ENCODE assay signal across 8 mouse cellular contexts in genomic region chr8:70892022-70892895, GRCm38 (mm10). TPM values are rescaled to one million over a fixed set of nuclear protein-coding genes. Genes with fewer than 3 reads are reported as not detected.
DNase-seq lines count a peak whose midpoint lies in the region; ATAC-seq and TF ChIP-seq lines count a peak whose summit lies in the region.

Gene Slc5a5, minus strand, starts transcription at chr8:70892757.

- ATAC-seq in heart, embryonic 13.5 days (ENCODE audit: extremely low read depth, insufficient number of reproducible peaks, low FRiP score, low TSS enrichment): no peak
- no peak for ATAC-seq in forebrain, postnatal 0 days
- no peak for ATAC-seq in midbrain, embryonic 11.5 days (ENCODE audit: low FRiP score)

- no peak for TF ChIP-seq CTCF in forebrain, postnatal 0 days (IDR thresholded peaks at IDR 0.05; ENCODE audit: low read depth)

- H3K4me3 ChIP-seq in heart, embryonic 13.5 days: peak within 1 kb of the TSS; percentile 40
- peak within 1 kb of the TSS; percentile 59 to 66 for H3K4me3 ChIP-seq in ES-E14 (ENCODE audit: insufficient read depth in 1 of 2, low read depth in 1 of 2, low read length in 2 of 2, poor library complexity in 1 of 2, severe bottlenecking in 1 of 2)
- H3K4me3 ChIP-seq in forebrain, postnatal 0 days (ENCODE audit: low read depth, low read length): 0 out of 2 replicates have a peak within 1 kb of the TSS, but pooled peaks have one; percentile 0
- H3K4me3 ChIP-seq in midbrain, embryonic 11.5 days (ENCODE audit: low read depth, low read length): peak within 1 kb of the TSS; percentile 22

- WGBS in heart, embryonic 13.5 days: 2% methylated on average over 80 of the region's 80 CpGs
- WGBS in forebrain, postnatal 0 days: 11% methylated on average over 80 of the region's 80 CpGs
- 2% methylated on average over 76 of the region's 80 CpGs for WGBS in midbrain, embryonic 11.5 days

- peak within 1 kb of the TSS; percentile 60 for H3K9ac ChIP-seq in heart, embryonic 13.5 days
- H3K9ac ChIP-seq in ES-E14 (ENCODE audit: insufficient read depth, low read depth, low read length, poor library complexity, severe bottlenecking): peak within 1 kb of the TSS; percentile 56
- H3K9ac ChIP-seq in forebrain, postnatal 0 days: no peak within 1 kb of the TSS
- peak within 1 kb of the TSS; percentile 54 for H3K9ac ChIP-seq in midbrain, embryonic 11.5 days (ENCODE audit: low read length)

- H3K27me3 ChIP-seq in heart, embryonic 13.5 days (replicated peaks): peaks cover 74% of the 10 kb centered on the region
- peaks cover 25% of the 10 kb centered on the region for H3K27me3 ChIP-seq in forebrain, postnatal 0 days (ENCODE audit: insufficient read depth, low read length)
- H3K27me3 ChIP-seq in midbrain, embryonic 11.5 days (ENCODE audit: control insufficient read depth, insufficient read depth, low read length): peaks cover 36% of the 10 kb centered on the region

- H3K27ac ChIP-seq in heart, embryonic 13.5 days (replicated peaks): no peak within 1 kb of the TSS
- no peak within 1 kb of the TSS for H3K27ac ChIP-seq in ES-E14 (ENCODE audit: insufficient read depth, low read depth, low read length, poor library complexity, severe bottlenecking)
- no peak within 1 kb of the TSS for H3K27ac ChIP-seq in forebrain, postnatal 0 days (ENCODE audit: low read depth, low read length)
- no peak within 1 kb of the TSS for H3K27ac ChIP-seq in midbrain, embryonic 11.5 days (ENCODE audit: low read depth, low read length)

- H3K4me1 ChIP-seq in heart, embryonic 13.5 days: peaks cover 24% of the 10 kb centered on the region
- peaks cover 4 to 23% of the 10 kb centered on the region in 2 experiments; a peak in 3 of 4 replicates for H3K4me1 ChIP-seq in ES-E14 (ENCODE audit: control insufficient read depth in 2 of 2, insufficient read depth in 2 of 2, low read length in 2 of 2, poor library complexity in 1 of 2)
- peaks cover 4% of the 10 kb centered on the region; the same call in 1 of the 2 replicates for H3K4me1 ChIP-seq in forebrain, postnatal 0 days (ENCODE audit: insufficient read depth)
- H3K4me1 ChIP-seq in midbrain, embryonic 11.5 days (ENCODE audit: control insufficient read depth, insufficient read depth, low read length): peaks cover 13% of the 10 kb centered on the region

- intact Hi-C loops in heart, postnatal 36 days (cut with DNase I): no loop called here

- H3K36me3 ChIP-seq in heart, embryonic 13.5 days: peaks cover 25% of the 10 kb centered on the region
- peaks cover 30% of the 10 kb centered on the region for H3K36me3 ChIP-seq in ES-E14 (ENCODE audit: control insufficient read depth, insufficient read depth, low read length, poor library complexity, severe bottlenecking)
- peaks cover 27% of the 10 kb centered on the region for H3K36me3 ChIP-seq in forebrain, postnatal 0 days (ENCODE audit: insufficient read depth)
- peaks cover 17% of the 10 kb centered on the region for H3K36me3 ChIP-seq in midbrain, embryonic 11.5 days (ENCODE audit: control insufficient read depth, insufficient read depth, low read length)

- 0 out of 2 replicates have a peak, but pooled peaks cover 3% of the 10 kb centered on the region for H3K9me3 ChIP-seq in heart, embryonic 13.5 days
- no peaks in the 10 kb centered on the region for H3K9me3 ChIP-seq in ES-E14 (ENCODE audit: control insufficient read depth, insufficient read depth, low read depth, low read length)
- no peaks in the 10 kb centered on the region for H3K9me3 ChIP-seq in forebrain, postnatal 0 days (ENCODE audit: low read length)
- H3K9me3 ChIP-seq in midbrain, embryonic 11.5 days (ENCODE audit: control insufficient read depth, low read length): no peaks in the 10 kb centered on the region

- in situ Hi-C loops in ES-E14 (cut with MboI; ENCODE audit: low sequenced_read_pairs in 2 of 2, unreplicated experiment in 2 of 2): no loop called here

- peak within 1 kb of the TSS; percentile 58 for H3K4me2 ChIP-seq in heart, embryonic 13.5 days
- no peak within 1 kb of the TSS for H3K4me2 ChIP-seq in forebrain, postnatal 0 days (ENCODE audit: low read depth)
- peak within 1 kb of the TSS; percentile 41 for H3K4me2 ChIP-seq in midbrain, embryonic 11.5 days

- DNase-seq in heart, postnatal 36 days: no peak
- no peak for DNase-seq in ES-E14 (ENCODE audit: low read depth, low spot score)
- peak; percentile 17 for DNase-seq in forebrain, postnatal 0 days
- peak; percentile 93 for DNase-seq in midbrain, embryonic 11.5 days (ENCODE audit: low spot score, missing footprints)
- DNase-seq in thymus, postnatal 4 days: no peak
- no peak for DNase-seq in layer of hippocampus, postnatal 36 days
- no peak for DNase-seq in layer of hippocampus, postnatal 25 days (ENCODE audit: extremely low spot score in 1 of 2, low spot score in 1 of 2)

TF ChIP-seq in ES-E14, 5 proteins besides CTCF, POLR2A, EP300 and RAD21:
- TF ChIP-seq ZC3H11A (IDR thresholded peaks at IDR 0.05; ENCODE audit: borderline replicate concordance, low read depth, low read length) (no peak), MAFK (IDR thresholded peaks at IDR 0.05; ENCODE audit: insufficient read depth, low read depth, low read length) (no peak), ZNF384 (IDR thresholded peaks at IDR 0.05; ENCODE audit: low read depth, low read length) (no peak), HCFC1 (IDR thresholded peaks at IDR 0.05; ENCODE audit: borderline replicate concordance, insufficient read depth, low read length) (no peak), CHD2 (IDR thresholded peaks at IDR 0.05; ENCODE audit: low read depth, low read length) (no peak)

RNA-seq across cellular contexts. Expression of gene Slc5a5, which starts in this region (rescaled TPM):
- 0.06 and 0.09 TPM in 2 replicates for polyA plus RNA-seq in heart, embryonic 13.5 days (2015; fragmentation: Nextera tagmentation; extraction: Ambion mirVana)
- not detected for total RNA-seq in heart, postnatal 36 days (2021)
- 2.5 and 3.4 TPM in 2 replicates for total RNA-seq in ES-E14 (2012; rRNA removed)
- total RNA-seq in forebrain, postnatal 0 days (2014; rRNA removed): 1.5 and 2.2 TPM in 2 replicates
- polyA plus RNA-seq in forebrain, postnatal 0 days (2015; fragmentation: Nextera tagmentation; extraction: Ambion mirVana): 2.4 and 3.6 TPM in 2 replicates
- polyA plus RNA-seq in midbrain, embryonic 11.5 days (2014; fragmentation: Nextera tagmentation; extraction: Ambion mirVana): 0.61 and 0.77 TPM in 2 replicates
- total RNA-seq in layer of hippocampus, postnatal 36 days (2021): 1 to 10 TPM; 8.1 to 8.9 TPM
- total RNA-seq in layer of hippocampus, postnatal 25 days (2021): 10 to 100 TPM in 1 of 2 experiments, 1 to 10 TPM in 1; 6.9 to 10.5 TPM

Comparison
In these comparisons a context has a peak if more than half of its experiments do, and no peak if none do; other contexts are left out.
1. Peak in DNase-seq, H3K4me3 ChIP-seq, H3K9ac ChIP-seq and H3K4me2 ChIP-seq in midbrain, embryonic 11.5 days; RNA of the gene not detected or under 1 TPM.
2. H3K4me3 ChIP-seq: peak in every context shown above with its lines; median percentile 62 in ES-E14; 40 in heart, embryonic 13.5 days; 22 in midbrain, embryonic 11.5 days; 0 in forebrain, postnatal 0 days.